Mouse (Mus musculus): ENCODE data around the gene Icam2.
"Not testable (repeated sequence)": the region's sequence is repeated elsewhere in the genome, so short reads cannot be mapped to it uniquely, and the experiment has no call there.

Gene Icam2

DNA sequence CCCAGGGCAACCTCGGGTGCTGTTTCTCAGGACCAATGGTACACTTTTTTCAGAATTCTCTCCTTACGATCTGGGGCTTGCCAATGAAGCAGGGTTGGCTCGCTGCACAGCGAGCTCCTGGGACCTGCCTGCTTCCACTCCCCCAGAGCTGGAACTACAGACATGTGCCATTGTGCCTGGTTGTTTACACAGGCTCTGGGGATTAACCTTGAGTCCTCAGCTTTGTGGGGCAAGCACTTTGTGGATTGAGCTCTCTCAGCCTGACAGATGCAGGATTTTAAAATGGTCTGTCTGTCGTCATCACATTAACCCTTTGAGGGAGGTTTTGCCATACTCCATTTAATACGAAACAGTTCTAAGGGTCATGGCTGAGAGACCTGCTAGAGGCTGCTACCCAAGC lies 43.0 kb downstream of the Icam2 start:
- no peak for DNase-seq (ENCODE audit: inconsistent ontology term)

GRCm38 (mm10) chr11:106340990-106341520 lies 46.8 kb downstream of the Icam2 start:
- DNase-seq (ENCODE audit: inconsistent ontology term): no peak

- DNase-seq (ENCODE audit: inconsistent ontology term): not testable (repeated sequence)
Measured at GRCm38 (mm10) chr11:106339323-106339722, 48.6 kb downstream of the Icam2 start.

- DNase-seq (ENCODE audit: inconsistent ontology term): no peak
Measured at GRCm38 (mm10) chr11:106338870-106339269, 49.0 kb downstream of the Icam2 start.

GRCm38 (mm10) chr11:106338029-106338428 lies 49.8 kb downstream of the Icam2 start:
- no peak for DNase-seq (ENCODE audit: inconsistent ontology term)

DNA sequence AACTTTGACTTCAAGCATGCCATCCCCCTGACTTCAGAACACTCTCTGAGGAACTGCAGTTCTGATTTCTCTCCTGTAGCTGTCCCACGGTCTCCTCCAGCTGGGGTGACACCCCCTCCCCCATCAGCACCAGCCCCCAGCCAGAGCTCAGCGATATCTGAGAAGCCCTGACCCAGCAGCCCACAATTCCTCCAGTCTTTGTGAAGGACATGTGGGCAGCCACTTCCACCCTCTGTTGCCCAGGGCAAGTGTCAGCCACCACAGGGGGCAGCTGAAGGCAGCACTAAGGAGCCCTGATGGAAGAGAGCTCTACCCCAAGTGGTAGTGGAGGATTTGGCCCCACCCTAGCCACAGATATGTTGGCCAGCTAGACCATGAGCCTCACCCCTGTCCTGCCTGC lies 53.8 kb downstream of the Icam2 start:
- DNase-seq (ENCODE audit: inconsistent ontology term): no peak

GRCm38 (mm10) chr11:106332458-106332857 lies 55.4 kb downstream of the Icam2 start:
- no peak for DNase-seq (ENCODE audit: inconsistent ontology term)

GRCm38 (mm10) chr11:106329682-106330081 lies 58.2 kb downstream of the Icam2 start:
- peak; percentile 24 for DNase-seq (ENCODE audit: inconsistent ontology term)

DNA sequence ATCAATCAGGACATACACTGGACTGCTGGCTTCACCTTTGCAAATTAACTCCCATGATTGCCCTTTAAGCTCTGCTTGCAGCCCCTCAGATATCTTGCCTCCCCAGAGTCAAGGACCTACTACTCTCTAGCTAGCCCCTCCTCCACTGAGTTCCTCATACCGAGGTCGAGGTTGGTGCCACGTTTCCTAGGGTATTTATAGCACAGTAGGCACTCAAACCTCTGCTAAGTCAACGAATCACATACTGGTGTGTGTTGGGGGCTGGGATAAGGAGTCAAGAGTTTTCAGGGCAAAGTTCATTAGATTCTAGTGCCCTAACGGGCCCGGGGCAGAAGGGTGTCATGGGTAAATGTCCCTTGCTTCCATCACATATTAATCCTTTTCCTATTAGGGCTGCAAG lies 58.7 kb downstream of the Icam2 start:
- no peak for DNase-seq (ENCODE audit: inconsistent ontology term)

DNA sequence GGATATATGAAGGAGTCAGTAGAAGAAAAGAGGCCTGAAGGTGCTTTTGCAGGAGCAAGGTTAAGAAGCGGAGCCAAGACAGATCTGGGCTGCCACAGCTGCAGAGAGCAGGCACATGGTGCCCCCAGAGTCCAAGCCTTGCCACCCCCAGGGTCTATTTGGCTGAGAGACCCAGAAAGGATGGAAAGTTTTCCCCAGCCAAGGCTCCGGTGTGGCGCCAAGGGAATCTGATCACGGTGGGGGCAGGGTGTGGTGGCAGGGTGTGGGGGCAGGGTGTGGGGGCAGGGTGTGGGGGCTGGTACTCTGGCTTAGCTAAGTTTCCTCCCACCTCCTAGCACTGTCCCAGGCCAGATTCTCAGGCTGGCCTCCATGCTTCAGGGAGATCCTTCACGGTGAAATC lies 59.4 kb downstream of the Icam2 start:
- DNase-seq (ENCODE audit: inconsistent ontology term): no peak

Data from Muller cell, postnatal 12 days (primary cell).